Mouse (Mus musculus) T-helper 2 cell (primary cell): ENCODE results near the gene Smg1.

Experiments used
- in situ Hi-C: fragments of 300-600 bp; cut with MboI, MseI; formaldehyde crosslinking; loops from one replicate; pipeline ENCODE4 v1.15.1; 2025; ENCODE audit warnings: high pct_unique_total_duplicates

Gene Smg1

DNA sequence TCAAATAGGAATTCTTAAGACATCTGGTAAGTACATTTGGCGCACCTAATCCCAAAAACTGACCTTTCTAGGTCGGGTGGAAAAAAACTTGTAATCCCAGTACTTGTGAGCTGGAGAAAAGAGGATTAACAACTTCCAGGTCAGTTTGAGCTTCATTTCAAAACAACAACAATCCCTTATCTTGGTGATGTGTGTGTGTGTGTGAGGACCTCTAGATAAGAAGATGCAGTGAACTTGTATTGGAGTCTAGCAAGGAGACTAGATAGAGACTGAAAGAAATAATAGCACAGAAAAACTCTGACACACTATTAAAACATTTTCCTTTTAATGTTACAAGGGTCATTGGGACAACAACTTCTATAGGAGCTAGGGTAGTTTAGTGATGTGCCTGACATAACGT lies 99.9 kb downstream of the Smg1 start:
- in situ Hi-C loops = no loop called here

- in situ Hi-C loops = no loop called here
These were observed 100.3 kb downstream of the Smg1 start for GRCm38 (mm10) chr7:118143123-118143522.

DNA sequence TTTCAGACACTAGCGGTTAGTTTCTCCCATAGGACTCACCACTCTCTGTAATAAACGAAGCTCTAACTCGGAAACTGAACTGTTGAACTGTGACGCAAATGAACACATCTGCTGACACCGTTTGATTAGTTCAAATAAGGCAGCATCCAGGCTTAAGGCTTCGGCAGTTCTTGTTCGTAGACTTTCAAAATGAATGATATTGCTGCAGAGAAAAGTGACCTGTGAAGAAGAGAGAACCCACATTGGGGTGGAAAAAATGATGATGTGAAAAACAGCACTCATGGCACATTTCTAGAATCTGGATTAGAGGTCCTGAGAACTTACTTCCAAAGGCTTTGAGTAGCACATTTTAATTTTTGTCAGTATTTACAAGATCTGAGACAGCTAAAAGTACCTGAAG lies 102.2 kb downstream of the Smg1 start:
- in situ Hi-C loops = no loop called here

DNA sequence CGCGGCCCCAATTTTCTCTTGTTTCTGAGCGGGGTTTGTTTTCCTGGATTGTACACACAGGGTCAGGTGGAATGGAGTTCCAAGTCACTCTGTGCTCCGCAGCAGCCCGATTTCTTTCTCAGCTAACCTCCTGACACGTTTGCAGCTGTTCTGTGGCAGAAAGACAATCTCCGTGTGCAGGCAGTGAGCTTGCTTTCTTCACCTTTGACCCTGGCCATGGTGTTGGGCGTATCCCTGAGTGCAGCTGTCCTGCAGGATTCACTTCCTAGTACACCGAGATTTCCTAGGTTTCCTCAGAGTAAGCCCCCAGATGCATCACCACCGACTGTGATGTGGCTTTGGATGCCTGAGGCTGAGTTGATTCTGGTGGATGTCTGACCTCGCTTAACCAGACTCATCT lies 108.3 kb downstream of the Smg1 start:
- in situ Hi-C loops = no loop called here

- in situ Hi-C loops = loop anchor here (10.0 kb wide), 1 partner anchor 575 kb away; the partner anchor contains the start of gene Gde1
These were observed 113.9 kb downstream of the Smg1 start, which contains the start of gene Arl6ip1 for GRCm38 (mm10) chr7:118129430-118130041. Arl6ip1 (minus strand) TSS chr7:118129662.

- in situ Hi-C loops = loop anchor here (10.0 kb wide), 1 partner anchor 576 kb away; the partner anchor contains the start of gene Gde1
These were observed 114.5 kb downstream of the Smg1 start for GRCm38 (mm10) chr7:118128925-118129429.

GRCm38 (mm10) chr7:118126219-118126875 lies 117.1 kb downstream of the Smg1 start:
- in situ Hi-C loops = loop anchor here (10.0 kb wide), 1 partner anchor 578 kb away; the partner anchor contains the start of gene Gde1

- in situ Hi-C loops = loop anchor here (10.0 kb wide), 1 partner anchor 579 kb away; the partner anchor contains the start of gene Gde1
These were observed 117.7 kb downstream of the Smg1 start for GRCm38 (mm10) chr7:118125736-118126135.

DNA sequence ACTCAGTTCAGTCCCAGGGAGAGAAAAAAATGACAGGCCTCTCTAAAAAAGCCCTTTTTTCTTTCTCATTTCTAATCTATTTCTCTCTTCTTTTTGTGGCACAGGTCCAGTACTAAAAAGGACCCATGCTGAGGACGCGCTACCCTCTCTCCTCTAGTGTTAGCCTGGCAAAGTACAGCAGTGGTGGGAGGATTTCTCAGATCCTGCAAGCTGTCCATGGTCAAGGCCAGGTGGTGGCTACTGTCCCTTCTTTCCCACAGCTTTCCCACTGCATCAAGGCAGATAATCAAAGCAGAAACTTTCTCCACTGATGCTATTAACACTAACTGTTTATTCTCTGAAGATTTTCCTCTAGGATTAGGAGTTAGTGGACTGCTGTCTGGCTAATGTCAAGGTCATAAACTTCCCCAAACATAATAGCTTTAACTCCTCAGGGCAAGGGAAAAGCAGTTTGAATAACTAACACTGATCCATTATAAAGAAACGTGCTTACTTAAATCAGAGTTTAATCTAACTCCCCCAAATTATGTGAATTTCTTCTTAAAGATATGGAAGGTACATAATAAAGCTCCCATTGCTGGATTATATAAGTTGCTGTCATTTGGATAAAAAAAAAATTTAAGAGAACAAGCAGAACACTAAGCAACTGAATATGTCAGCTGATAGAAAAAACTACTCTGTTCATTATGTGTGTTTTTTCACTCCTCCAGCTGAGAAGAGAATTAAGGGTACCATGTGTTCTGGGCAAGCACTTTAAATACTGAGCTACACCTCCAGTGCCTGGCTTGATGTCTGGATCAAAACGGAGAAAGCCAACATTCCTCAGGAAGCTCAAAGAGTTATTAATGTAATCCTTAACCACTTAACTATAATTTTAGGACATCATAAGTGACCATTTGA lies 119.7 kb downstream of the Smg1 start:
- in situ Hi-C loops = loop anchor here (10.0 to 25.0 kb wide), 3 partner anchors 581 to 1636 kb away; partner anchors contain the start of genes Gde1 and Xylt1

DNA sequence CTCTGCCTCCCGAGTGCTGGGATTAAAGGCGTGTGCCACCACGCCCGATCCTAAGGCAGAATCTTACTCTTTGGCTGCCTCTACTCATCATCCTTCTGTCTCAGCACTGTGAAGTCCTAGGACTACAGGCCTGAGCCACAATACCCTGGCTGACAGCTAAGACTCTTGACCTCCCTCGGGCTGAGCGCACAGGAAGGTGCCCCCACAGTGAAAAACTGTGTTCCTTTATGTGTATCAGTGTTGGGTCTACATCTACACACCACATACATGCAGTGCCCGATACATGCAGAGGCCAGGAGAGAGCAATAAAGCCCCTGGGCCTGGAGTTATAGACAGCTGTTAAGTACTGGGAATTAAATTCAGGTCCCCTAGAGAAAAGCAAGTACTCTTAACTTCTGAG lies 121.2 kb downstream of the Smg1 start:
- in situ Hi-C loops = loop anchor here (10.0 to 25.0 kb wide), 3 partner anchors 583 to 1635 kb away; partner anchors contain the start of genes Gde1 and Xylt1

DNA sequence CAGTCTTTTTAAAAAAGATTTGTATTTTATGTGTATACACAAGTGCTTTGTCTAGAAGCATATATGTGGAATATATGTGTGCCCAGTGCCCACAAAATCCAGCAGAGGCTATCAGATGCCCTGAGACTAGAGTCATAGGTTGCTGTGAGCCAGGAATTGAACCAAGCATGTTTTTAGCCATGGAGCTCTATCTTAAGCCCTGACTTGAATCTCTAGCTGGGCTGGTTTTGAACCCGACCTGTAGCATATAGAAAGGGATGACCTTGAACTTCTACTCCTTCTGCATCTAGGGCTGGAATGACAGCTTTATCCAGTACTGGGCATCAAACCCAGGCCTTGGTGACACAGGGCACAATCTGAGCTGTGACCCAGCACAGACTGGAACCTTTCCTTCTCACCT lies 122.8 kb downstream of the Smg1 start:
- in situ Hi-C loops = loop anchor here (10.0 to 25.0 kb wide), 3 partner anchors 584 to 1633 kb away; partner anchors contain the start of genes Gde1 and Xylt1

DNA sequence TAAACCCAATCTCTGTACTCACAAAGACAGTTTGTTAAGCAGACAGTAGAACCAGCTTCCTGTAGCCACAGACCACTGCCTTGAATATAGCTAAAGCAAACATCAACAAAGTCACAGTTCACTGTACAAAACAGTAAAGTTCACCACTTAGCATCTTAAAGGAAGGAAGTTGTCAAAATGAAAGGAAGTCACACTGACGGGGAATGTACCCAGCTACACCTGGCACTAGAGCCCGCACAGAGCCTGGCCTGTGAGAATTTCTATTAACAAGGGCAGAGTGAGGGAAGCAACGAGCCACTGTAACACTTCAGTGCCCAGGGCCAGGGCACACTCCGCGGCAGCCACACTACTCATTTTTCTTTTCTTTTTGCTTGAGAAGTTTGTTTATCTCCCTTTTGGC lies 123.5 kb downstream of the Smg1 start:
- in situ Hi-C loops = loop anchor here (10.0 to 25.0 kb wide), 3 partner anchors 585 to 1633 kb away; partner anchors contain the start of genes Gde1 and Xylt1

- in situ Hi-C loops = loop anchor here (25.0 kb wide), 2 partner anchors 732 to 1632 kb away; partner anchors contain the start of gene Xylt1
These were observed 124.3 kb downstream of the Smg1 start for GRCm38 (mm10) chr7:118119142-118119541.

DNA sequence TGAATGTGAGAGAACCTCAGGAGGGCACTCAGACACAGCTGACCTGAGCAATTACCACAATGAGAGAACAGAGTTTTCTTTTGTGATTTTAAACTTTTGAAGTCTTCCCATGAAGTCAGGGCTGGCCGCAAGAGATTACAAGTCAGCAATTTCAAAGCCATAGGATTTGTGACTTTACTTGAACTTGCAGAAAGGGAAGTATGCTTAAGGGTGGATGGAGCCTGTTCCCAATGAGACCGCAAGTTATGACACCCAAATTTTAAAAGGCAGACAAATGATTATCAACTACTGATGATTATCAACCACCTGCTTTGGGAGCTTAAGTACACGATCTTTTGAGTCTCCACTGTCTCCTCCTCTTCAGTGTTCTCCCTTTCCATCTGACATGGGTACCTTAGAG lies 125.0 kb downstream of the Smg1 start:
- in situ Hi-C loops = loop anchor here (25.0 kb wide), 2 partner anchors 731 to 1631 kb away; partner anchors contain the start of gene Xylt1

DNA sequence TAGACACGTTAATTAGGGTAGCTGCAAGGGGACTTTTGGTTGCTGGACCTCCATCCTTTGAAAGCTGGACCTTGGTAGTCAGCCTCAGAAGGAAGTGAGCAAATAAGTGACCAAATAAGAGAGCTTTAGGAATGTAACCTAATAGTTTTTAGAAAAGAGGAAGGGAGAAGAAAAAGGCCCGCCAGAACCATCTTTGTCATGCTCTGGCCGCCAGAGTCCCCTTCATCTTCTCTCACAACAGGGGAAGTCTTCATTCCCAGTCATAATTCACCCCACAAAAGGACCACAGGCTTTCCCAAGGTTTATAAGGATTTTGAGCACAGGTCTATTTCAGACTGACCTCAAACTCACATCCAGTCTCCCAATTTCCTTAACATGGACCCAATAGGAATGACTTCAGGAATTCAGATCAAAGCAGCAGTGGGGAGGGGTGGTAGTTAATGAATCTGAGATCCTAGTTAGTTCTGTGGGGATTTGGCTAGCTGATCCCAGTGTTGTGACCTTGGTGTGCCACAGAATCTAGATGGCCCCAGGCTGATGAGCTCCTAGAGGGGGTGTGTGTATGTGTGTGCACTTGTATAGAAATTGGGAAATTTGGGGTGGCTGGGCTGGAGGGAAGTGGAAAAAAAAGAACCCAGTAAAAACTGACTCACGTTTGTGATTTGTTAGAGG lies 125.8 kb downstream of the Smg1 start:
- in situ Hi-C loops = loop anchor here (25.0 kb wide), 2 partner anchors 730 to 1630 kb away; partner anchors contain the start of gene Xylt1

- in situ Hi-C loops = loop anchor here (25.0 kb wide), 2 partner anchors 730 to 1630 kb away; partner anchors contain the start of gene Xylt1
These were observed 126.5 kb downstream of the Smg1 start for GRCm38 (mm10) chr7:118116787-118117538.

DNA sequence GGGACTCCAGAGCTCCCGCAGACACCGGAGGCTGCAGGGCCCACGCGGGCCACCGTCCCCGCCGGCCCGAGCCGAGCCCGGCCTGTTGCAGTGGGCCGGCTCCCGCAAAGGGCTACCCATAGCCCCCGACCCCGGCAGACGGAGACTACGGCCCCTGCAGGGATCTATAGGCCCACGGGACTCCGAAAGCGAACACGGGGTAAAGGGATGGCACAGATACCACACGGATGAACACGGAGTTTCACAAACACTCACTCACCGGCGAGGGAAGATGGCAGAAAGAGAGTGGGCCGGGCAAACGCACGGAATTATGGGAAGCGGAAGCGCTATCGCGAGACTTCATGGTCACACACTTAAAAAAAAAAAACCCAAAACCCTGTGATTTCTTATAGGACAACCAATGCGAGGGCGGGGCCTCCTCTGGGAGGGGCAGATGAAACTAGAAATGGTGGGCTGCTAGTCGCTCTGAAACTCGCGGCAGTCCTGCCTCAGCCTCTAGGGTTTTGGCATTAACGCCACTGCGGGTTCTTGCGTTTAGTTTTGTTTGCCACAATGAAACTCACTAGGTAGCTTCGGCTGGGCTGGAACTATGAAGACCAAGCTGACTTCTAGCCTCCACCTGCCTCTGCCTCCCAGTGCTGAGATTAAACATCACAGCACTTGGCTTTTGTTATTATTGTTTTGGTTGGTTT lies 127.4 kb downstream of the Smg1 start, which contains the start of gene Rps15a:
TSS of gene Rps15a (minus strand) at position 312 of the 692 bp plus-strand sequence.
- in situ Hi-C loops = loop anchor here (25.0 kb wide), 2 partner anchors 729 to 1629 kb away; partner anchors contain the start of gene Xylt1

DNA sequence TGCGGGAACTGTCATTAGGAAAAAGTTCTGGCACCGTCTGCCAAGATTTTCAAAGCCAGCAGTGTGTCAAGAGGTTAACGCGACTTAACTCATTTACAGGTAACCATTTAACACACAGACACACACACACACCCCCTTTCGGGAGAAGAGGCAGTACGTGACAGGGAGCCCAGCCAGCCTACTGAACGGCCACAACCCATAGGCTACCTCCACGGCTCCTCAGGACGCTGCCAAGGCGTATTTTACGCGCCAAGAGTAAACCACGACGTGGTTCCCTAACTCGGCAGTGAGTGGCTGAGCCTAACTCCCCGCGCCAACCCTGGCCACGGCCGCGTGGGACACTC lies 128.0 kb downstream of the Smg1 start:
- in situ Hi-C loops = loop anchor here (25.0 kb wide), 2 partner anchors 728 to 1628 kb away; partner anchors contain the start of gene Xylt1
